Mouse (Mus musculus): ENCODE measurements around the gene Endov. TPM values are rescaled to one million over a fixed set of nuclear protein-coding genes. Genes with fewer than 3 reads are reported as not detected.

Gene Endov
- polyA plus RNA-seq, 1 experiment from 2014 or later = 7.6 TPM

DNA sequence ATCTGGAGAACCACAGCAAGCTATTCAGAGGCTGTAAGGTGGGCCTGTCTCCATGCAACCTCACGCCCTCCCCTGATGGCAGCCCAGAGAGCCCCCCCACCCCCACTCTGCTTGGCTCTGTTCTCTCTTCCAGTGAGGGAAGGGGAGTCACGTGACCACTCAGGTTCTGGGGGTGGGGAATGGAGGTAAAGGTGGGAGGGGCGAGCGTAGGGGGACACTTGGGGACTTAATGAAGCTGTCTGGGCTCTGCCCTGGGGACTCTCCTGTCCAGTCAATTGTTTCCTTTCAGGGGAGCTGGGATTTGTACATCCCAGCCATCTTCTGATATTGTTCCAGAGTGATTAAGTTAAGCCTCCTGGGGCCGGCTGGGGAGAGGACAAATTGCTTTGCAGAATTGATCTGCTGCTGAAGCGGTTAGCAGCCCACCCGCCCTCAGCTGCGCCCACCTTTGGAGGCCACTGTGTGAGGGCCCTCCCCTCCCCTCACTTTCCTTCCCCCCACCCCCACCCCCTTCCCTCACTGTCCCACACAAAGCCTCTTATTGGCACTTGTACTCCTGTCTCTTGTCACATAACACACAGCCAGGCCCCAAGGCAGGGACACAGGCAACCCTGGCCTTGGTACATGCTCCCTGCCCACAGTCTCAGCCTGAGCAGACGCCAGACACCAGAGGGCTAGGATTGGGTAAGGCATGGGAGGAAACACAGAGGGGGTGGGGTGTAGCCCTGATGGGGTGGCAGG is 67.9 kb downstream of the Endov start:
- Histone ChIP-seq H3K4me2 (no peak overlapping the region), H3K9me3 (replicated peaks) (no peaks in the 10 kb centered on the region), H3K9ac (no peak overlapping the region), H3K27ac (no peak overlapping the region), H3K27me3 (peaks cover 58% of the 10 kb centered on the region), H3K36me3 (no peaks in the 10 kb centered on the region), H3K4me3 (replicated peaks) (no peak overlapping the region), H3K4me1 (replicated peaks) (no peaks in the 10 kb centered on the region)
- no peak for ATAC-seq (ENCODE audit: low read depth)
- 25% methylated on average over 9 of the region's 9 CpGs for WGBS (ENCODE audit: insufficient replicate concordance)
- no peak for DNase-seq

Other genes with a start within 250 kb of the Endov start
- 17.9 and 21.1 TPM in 2 replicates for gene Gaa, start 223.5 kb upstream of the Endov start, polyA plus RNA-seq (2015; fragmentation: Nextera tagmentation; extraction: Ambion mirVana)
- gene Eif4a3, start 191.3 kb upstream of the Endov start, polyA plus RNA-seq (2015; fragmentation: Nextera tagmentation; extraction: Ambion mirVana) = 236 and 242 TPM in 2 replicates
- gene Card14, start 183.6 kb upstream of the Endov start, polyA plus RNA-seq (2015; fragmentation: Nextera tagmentation; extraction: Ambion mirVana) = 0.20 and 0.22 TPM in 2 replicates
- 2.2 and 2.7 TPM in 2 replicates for gene Sgsh, start 135.8 kb upstream of the Endov start, polyA plus RNA-seq (2015; fragmentation: Nextera tagmentation; extraction: Ambion mirVana)
- gene Slc26a11, start 135.8 kb upstream of the Endov start, polyA plus RNA-seq (2015; fragmentation: Nextera tagmentation; extraction: Ambion mirVana) = 1.4 and 1.8 TPM in 2 replicates
- 3.1 and 3.2 TPM in 2 replicates for gene Rnf213, start 98.2 kb upstream of the Endov start, polyA plus RNA-seq (2015; fragmentation: Nextera tagmentation; extraction: Ambion mirVana)
- 0.05 TPM in 1 of 2 replicates, not detected in the other for gene Nptx1, start 56.4 kb downstream of the Endov start, polyA plus RNA-seq (2015; fragmentation: Nextera tagmentation; extraction: Ambion mirVana)
- gene Rptor, start 111.6 kb downstream of the Endov start, polyA plus RNA-seq (2015; fragmentation: Nextera tagmentation; extraction: Ambion mirVana) = 4.9 and 5.1 TPM in 2 replicates

Measured in liver, embryonic 13.5 days (tissue).